Mouse (Mus musculus) ES-E14 (cell line): ENCODE measurements at regions not wholly inside any gene's neighbourhood (a gene's known extent, or its start where the extent isn't known, plus 50 kb on each side); places are given as distances from the start of the nearest gene placed in this dataset.

Experiments
- DNase-seq: peaks from one replicate; pipeline ENCODE4 v3.0.0-alpha.2; 2013; ENCODE audit warnings: low read depth, low spot score
- H3K27ac ChIP-seq: 2 replicates; pipeline ENCODE4 v1.5.1; 2012; ENCODE audit warnings: low read depth, mild to moderate bottlenecking, low read length, moderate library complexity, mixed read lengths; ENCODE audit not compliant: poor library complexity, insufficient read depth, severe bottlenecking
- H3K36me3 ChIP-seq: 2 replicates; pipeline ENCODE4 v1.6.1; 2012; ENCODE audit warnings: mild to moderate bottlenecking, low read length, moderate library complexity, mixed read lengths; ENCODE audit not compliant: control insufficient read depth, poor library complexity, insufficient read depth, severe bottlenecking
- H3K4me1 ChIP-seq, 2 experiments: fragments of 150-350 bp in 1 of 2; sonication (generic) in 1 of 2; 2 replicates each; pipeline ENCODE4 v1.6.1; 2012; ENCODE audit warnings: low read length in 2 of 2, mild to moderate bottlenecking in 1 of 2, mixed read lengths in 1 of 2; ENCODE audit not compliant: control insufficient read depth in 2 of 2, insufficient read depth in 2 of 2, poor library complexity in 1 of 2
- H3K4me3 ChIP-seq, 2 experiments: fragments of 150-350 bp in 1 of 2; sonication (generic) in 1 of 2; 2 replicates each; pipeline ENCODE4 v1.5.1; 2012; ENCODE audit warnings: low read length in 2 of 2, low read depth in 1 of 2, mild to moderate bottlenecking in 1 of 2, mixed read lengths in 1 of 2; ENCODE audit not compliant: insufficient read depth in 1 of 2, poor library complexity in 1 of 2, severe bottlenecking in 1 of 2
- H3K9ac ChIP-seq: 2 replicates; pipeline ENCODE4 v1.6.1; 2012; ENCODE audit warnings: low read depth, mild to moderate bottlenecking, low read length, mixed read lengths; ENCODE audit not compliant: poor library complexity, insufficient read depth, severe bottlenecking
- H3K9me3 ChIP-seq: fragments of 150-350 bp; sonication (generic); 2 replicates; pipeline ENCODE4 v1.6.1; 2012; ENCODE audit warnings: low read depth, mild to moderate bottlenecking, low read length; ENCODE audit not compliant: control insufficient read depth, insufficient read depth
- CHD2 ChIP-seq: IDR thresholded peaks from 2 replicates; pipeline ENCODE4 v1.6.1; 2014; ENCODE audit warnings: mild to moderate bottlenecking, low read depth, low read length, inconsistent platforms
- HCFC1 ChIP-seq: IDR thresholded peaks from 2 replicates; pipeline ENCODE4 v1.6.1; 2012; ENCODE audit warnings: low read length, inconsistent platforms, borderline replicate concordance; ENCODE audit not compliant: insufficient read depth
- MAFK ChIP-seq: IDR thresholded peaks from 2 replicates; pipeline ENCODE4 v1.6.1; 2014; ENCODE audit warnings: mild to moderate bottlenecking, low read depth, low read length, inconsistent platforms; ENCODE audit not compliant: insufficient read depth
- ZC3H11A ChIP-seq: IDR thresholded peaks from 2 replicates; pipeline ENCODE4 v1.6.1; 2012; ENCODE audit warnings: low read depth, mild to moderate bottlenecking, inconsistent platforms, low read length, borderline replicate concordance
- ZNF384 ChIP-seq: IDR thresholded peaks from 2 replicates; pipeline ENCODE4 v1.6.1; 2012; ENCODE audit warnings: low read depth, low read length, inconsistent platforms
- in situ Hi-C, 2 experiments: fragments of 600-800 bp; cut with MboI; formaldehyde crosslinking; loops; one replicate each; pipeline ENCODE4 v1.15.1; 2025; ENCODE audit warnings: low sequenced_read_pairs in 2 of 2, inconsistent platforms in 1 of 2; ENCODE audit not compliant: unreplicated experiment in 2 of 2

DNA sequence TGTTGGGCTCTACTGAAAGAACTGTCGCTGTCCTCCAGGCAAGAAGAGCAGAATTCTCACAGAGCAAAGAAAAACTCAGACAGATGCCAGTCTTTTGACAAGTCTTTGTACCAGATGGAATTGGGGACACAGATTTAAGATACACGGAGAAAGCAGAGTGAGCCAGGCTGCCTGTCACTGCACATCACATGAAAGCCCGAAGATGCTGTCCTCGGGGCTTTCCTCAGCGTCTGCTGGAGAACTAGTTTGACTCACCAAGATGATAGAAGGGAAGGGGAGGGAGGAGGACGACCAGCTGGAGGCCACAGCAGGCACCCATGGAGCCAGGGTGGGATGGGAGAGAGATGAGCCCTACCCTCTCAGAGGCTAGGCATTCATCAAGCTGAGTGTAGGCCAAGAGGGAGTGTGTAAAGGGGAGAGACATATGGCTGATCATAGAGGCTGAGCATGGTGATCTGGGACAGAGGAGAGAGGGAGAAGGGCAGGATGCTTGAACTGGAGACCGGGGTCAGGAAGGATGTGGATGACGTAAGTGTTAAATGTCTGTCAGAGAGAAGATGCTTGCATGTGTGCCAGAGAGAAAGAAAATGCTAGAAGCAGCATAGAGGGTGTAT is 600.7 kb downstream of the Tbc1d22a start:
- in situ Hi-C loops, result no loop called here
- no peak for TF ChIP-seq ZC3H11A
- no peak for TF ChIP-seq CHD2
- no peak for TF ChIP-seq ZNF384
- no peak for TF ChIP-seq HCFC1
- TF ChIP-seq MAFK, result no peak
- DNase-seq, result no peak

DNA sequence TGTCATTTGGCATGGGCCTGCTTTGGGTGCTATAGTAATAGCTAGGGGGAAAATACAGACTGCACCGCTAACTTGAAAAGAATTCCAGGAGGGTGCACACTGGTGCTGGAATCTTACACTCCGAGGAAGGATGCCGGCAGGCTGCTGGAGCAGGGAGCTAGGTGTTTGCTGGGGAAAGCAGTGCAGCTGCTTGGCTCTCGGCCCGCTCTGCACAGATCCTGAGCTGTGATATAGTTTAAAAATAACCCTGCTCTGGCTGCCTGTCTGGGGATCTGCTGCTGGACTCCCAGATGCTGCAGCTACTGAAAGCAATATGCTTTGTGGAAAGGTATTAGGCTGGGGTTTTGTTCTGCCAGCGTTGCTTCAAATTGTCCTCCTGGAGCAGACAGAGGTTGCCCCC is 621.7 kb downstream of the Tbc1d22a start:
- no peak overlapping the region for H3K4me3 ChIP-seq
- DNase-seq, result no peak
- TF ChIP-seq CHD2 (no peak), HCFC1 (no peak)
- H3K9me3 ChIP-seq, result no peaks in the 10 kb centered on the region
- in situ Hi-C loops, result no loop called here
- H3K9ac ChIP-seq, result no peak overlapping the region
- no peaks in the 10 kb centered on the region for H3K36me3 ChIP-seq
- no peak overlapping the region for H3K27ac ChIP-seq
- H3K4me1 ChIP-seq, result no peaks in the 10 kb centered on the region

More for the DNA sequence above, 600.7 kb downstream of the Tbc1d22a start:
- H3K9me3 ChIP-seq, result no peaks in the 10 kb centered on the region
- H3K4me1 ChIP-seq, result no peaks in the 10 kb centered on the region
- H3K4me3 ChIP-seq, result no peak overlapping the region
- no peaks in the 10 kb centered on the region for H3K36me3 ChIP-seq
- no peak overlapping the region for H3K9ac ChIP-seq
- H3K27ac ChIP-seq, result no peak overlapping the region

DNA sequence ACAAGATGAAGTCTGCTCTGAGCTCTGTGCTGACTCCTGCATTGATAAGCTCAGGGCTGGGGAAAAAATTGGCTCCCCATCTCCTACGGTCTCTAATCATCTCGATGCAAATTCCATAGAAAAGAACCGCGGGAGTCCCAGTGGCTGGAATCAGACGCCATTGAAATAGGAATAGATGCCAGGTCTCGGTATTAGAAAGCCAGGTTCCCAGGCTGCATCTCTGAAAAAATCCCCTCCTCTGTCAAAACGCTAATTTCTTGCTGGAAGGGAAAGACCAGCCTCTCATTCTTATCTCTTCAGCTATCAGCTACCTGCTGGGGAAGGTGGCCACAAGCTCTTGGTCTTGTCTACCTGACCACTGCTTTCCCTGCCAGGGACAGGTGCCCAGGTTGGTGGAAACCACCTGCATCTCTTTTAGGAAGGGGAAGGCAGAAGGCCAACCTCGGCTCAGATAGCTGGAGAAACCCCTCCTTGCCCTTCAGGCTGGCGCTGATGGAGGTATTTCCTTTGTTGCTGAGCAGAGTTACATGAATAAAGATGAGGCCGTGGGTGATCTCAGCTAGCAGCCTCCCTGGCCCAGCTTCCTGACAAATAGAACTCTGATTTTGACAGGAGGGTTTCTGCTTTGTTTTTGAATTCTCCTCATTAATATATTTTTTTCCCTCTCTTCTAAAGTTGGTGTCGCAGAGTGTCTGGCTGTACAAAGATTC is 638.1 kb downstream of the Tbc1d22a start:
- no peak for DNase-seq
- Histone ChIP-seq H3K9me3 (no peaks in the 10 kb centered on the region), H3K36me3 (no peaks in the 10 kb centered on the region), H3K4me1 (no peaks in the 10 kb centered on the region), H3K27ac (no peak overlapping the region), H3K9ac (no peak overlapping the region), H3K4me3 (no peak overlapping the region)
- TF ChIP-seq HCFC1, result no peak
- no peak for TF ChIP-seq MAFK
- TF ChIP-seq ZC3H11A, result no peak
- no peak for TF ChIP-seq ZNF384
- TF ChIP-seq CHD2, result no peak
- in situ Hi-C loops, result no loop called here

DNA sequence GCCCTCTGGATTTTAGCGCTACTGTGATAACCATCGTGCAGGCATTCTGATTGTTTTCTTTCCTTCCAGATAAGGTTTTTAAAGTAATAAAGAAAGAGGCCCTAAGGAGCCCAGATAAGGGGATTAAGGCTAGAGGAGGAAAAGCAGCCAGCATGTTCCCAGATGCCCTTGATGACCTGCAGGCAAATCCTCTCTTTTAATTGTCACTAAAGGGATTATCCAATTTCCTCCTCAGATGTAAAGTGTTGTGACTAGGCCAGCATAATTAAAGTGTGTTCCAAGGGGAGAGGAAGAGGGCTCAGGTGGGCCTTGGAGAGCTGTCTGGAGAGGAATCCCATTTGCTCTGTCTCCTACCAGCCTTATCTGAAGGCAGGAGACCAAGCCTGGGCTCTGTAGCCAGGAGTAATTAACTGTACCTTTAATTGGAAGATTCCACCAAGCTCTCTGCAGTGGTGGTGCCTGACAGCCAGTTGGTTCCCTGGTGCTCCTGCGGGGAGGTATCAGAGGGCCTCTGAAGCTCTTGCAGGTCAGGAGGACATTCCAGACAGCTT is 644.2 kb downstream of the Tbc1d22a start:
- no peak overlapping the region for H3K27ac ChIP-seq
- H3K4me3 ChIP-seq, result no peak overlapping the region
- no peaks in the 10 kb centered on the region for H3K9me3 ChIP-seq
- in situ Hi-C loops, result no loop called here
- DNase-seq, result no peak
- no peak for TF ChIP-seq ZNF384
- TF ChIP-seq ZC3H11A, result no peak
- no peak for TF ChIP-seq MAFK
- TF ChIP-seq HCFC1, result no peak
- TF ChIP-seq CHD2, result no peak
- no peaks in the 10 kb centered on the region for H3K4me1 ChIP-seq
- H3K36me3 ChIP-seq, result no peaks in the 10 kb centered on the region
- H3K9ac ChIP-seq, result no peak overlapping the region
